Mouse (Mus musculus): ENCODE results near the gene Map2k4. TPM values are rescaled to one million over a fixed set of nuclear protein-coding genes. Genes with fewer than 3 reads are reported as not detected.

Gene Map2k4
- polyA plus RNA-seq, 1 experiment from 2014 or later: 65.1 TPM

- Histone ChIP-seq H3K36me3 (no peaks in the 10 kb centered on the region), H3K4me1 (no peaks in the 10 kb centered on the region), H3K27ac (no peak overlapping the region), H3K27me3 (no peaks in the 10 kb centered on the region), H3K9me3 (no peaks in the 10 kb centered on the region), H3K9ac (no peak overlapping the region), H3K4me3 (no peak overlapping the region), H3K4me2 (no peak overlapping the region)
- WGBS: 65% methylated on average over 2 of the region's 2 CpGs
- ATAC-seq (ENCODE audit: insufficient number of reproducible peaks, insufficient read depth, low FRiP score, low TSS enrichment, low read depth): no peak
These were observed 47.7 kb downstream of the Map2k4 start for GRCm38 (mm10) chr11:65740390-65740789.

GRCm38 (mm10) chr11:65739880-65740279 lies 48.2 kb downstream of the Map2k4 start:
- Histone ChIP-seq H3K4me1 (no peaks in the 10 kb centered on the region), H3K36me3 (0 out of 2 replicates have a peak, but pooled peaks cover 3% of the 10 kb centered on the region), H3K4me2 (no peak overlapping the region), H3K4me3 (no peak overlapping the region), H3K27ac (no peak overlapping the region), H3K9me3 (no peaks in the 10 kb centered on the region), H3K27me3 (no peaks in the 10 kb centered on the region), H3K9ac (no peak overlapping the region)
- ATAC-seq (ENCODE audit: insufficient number of reproducible peaks, insufficient read depth, low FRiP score, low TSS enrichment, low read depth): no peak

- H3K9ac ChIP-seq: no peak overlapping the region
- 80% methylated on average over 7 of the region's 7 CpGs for WGBS
- no peak for ATAC-seq (ENCODE audit: insufficient number of reproducible peaks, insufficient read depth, low FRiP score, low TSS enrichment, low read depth)
- H3K4me1 ChIP-seq: no peaks in the 10 kb centered on the region; the same call in 1 of the 2 replicates
- H3K27ac ChIP-seq: no peak overlapping the region
- H3K4me3 ChIP-seq: no peak overlapping the region
- no peaks in the 10 kb centered on the region for H3K27me3 ChIP-seq
- no peak overlapping the region for H3K4me2 ChIP-seq
- no peaks in the 10 kb centered on the region for H3K9me3 ChIP-seq
- H3K36me3 ChIP-seq: peaks cover 18% of the 10 kb centered on the region; the same call in 1 of the 2 replicates
These were observed 53.4 kb downstream of the Map2k4 start for GRCm38 (mm10) chr11:65734656-65735055.

GRCm38 (mm10) chr11:65729623-65730217 lies 58.4 kb downstream of the Map2k4 start:
- ATAC-seq (ENCODE audit: insufficient number of reproducible peaks, insufficient read depth, low FRiP score, low TSS enrichment, low read depth): no peak
- H3K27me3 ChIP-seq: no peaks in the 10 kb centered on the region
- H3K9ac ChIP-seq: no peak overlapping the region
- no peak overlapping the region for H3K4me3 ChIP-seq
- H3K36me3 ChIP-seq: peaks cover 26% of the 10 kb centered on the region
- no peaks in the 10 kb centered on the region; the same call in 1 of the 2 replicates for H3K4me1 ChIP-seq
- 94% methylated on average over 6 of the region's 6 CpGs for WGBS
- H3K27ac ChIP-seq: no peak overlapping the region
- no peak overlapping the region for H3K4me2 ChIP-seq
- no peaks in the 10 kb centered on the region for H3K9me3 ChIP-seq

GRCm38 (mm10) chr11:65728906-65729305 lies 59.2 kb downstream of the Map2k4 start:
- H3K9me3 ChIP-seq: no peaks in the 10 kb centered on the region
- no peak overlapping the region for H3K4me3 ChIP-seq
- H3K36me3 ChIP-seq: peaks cover 26% of the 10 kb centered on the region
- no peaks in the 10 kb centered on the region for H3K4me1 ChIP-seq
- no peak overlapping the region for H3K4me2 ChIP-seq
- no peak for ATAC-seq (ENCODE audit: insufficient number of reproducible peaks, insufficient read depth, low FRiP score, low TSS enrichment, low read depth)
- no peak overlapping the region for H3K9ac ChIP-seq
- H3K27ac ChIP-seq: no peak overlapping the region
- no peaks in the 10 kb centered on the region for H3K27me3 ChIP-seq
- 94% methylated on average over 4 of the region's 4 CpGs for WGBS

GRCm38 (mm10) chr11:65723715-65724114 lies 64.4 kb downstream of the Map2k4 start:
- no peaks in the 10 kb centered on the region for H3K27me3 ChIP-seq
- H3K27ac ChIP-seq: no peak overlapping the region
- no peak for ATAC-seq (ENCODE audit: insufficient number of reproducible peaks, insufficient read depth, low FRiP score, low TSS enrichment, low read depth)
- no peak overlapping the region for H3K4me2 ChIP-seq
- H3K36me3 ChIP-seq: peaks cover 22% of the 10 kb centered on the region
- H3K4me1 ChIP-seq: no peaks in the 10 kb centered on the region
- no peak overlapping the region for H3K9ac ChIP-seq
- H3K9me3 ChIP-seq: no peaks in the 10 kb centered on the region
- no peak overlapping the region for H3K4me3 ChIP-seq
- 90% methylated on average over 2 of the region's 2 CpGs for WGBS

- Histone ChIP-seq H3K9ac (no peak overlapping the region), H3K4me2 (no peak overlapping the region), H3K36me3 (peaks cover 22% of the 10 kb centered on the region), H3K4me1 (no peaks in the 10 kb centered on the region), H3K4me3 (no peak overlapping the region), H3K27me3 (no peaks in the 10 kb centered on the region), H3K9me3 (no peaks in the 10 kb centered on the region), H3K27ac (no peak overlapping the region)
- WGBS: 91% methylated on average over 3 of the region's 3 CpGs
- no peak for ATAC-seq (ENCODE audit: insufficient number of reproducible peaks, insufficient read depth, low FRiP score, low TSS enrichment, low read depth)
These were observed 66.5 kb downstream of the Map2k4 start for GRCm38 (mm10) chr11:65721615-65722014.

- Histone ChIP-seq H3K4me1 (no peaks in the 10 kb centered on the region), H3K27ac (no peak overlapping the region), H3K4me3 (no peak overlapping the region), H3K36me3 (peaks cover 18% of the 10 kb centered on the region), H3K27me3 (no peaks in the 10 kb centered on the region), H3K9ac (no peak overlapping the region), H3K4me2 (no peak overlapping the region), H3K9me3 (no peaks in the 10 kb centered on the region)
- WGBS: 69% methylated on average over 1 of the region's 1 CpGs
- no peak for ATAC-seq (ENCODE audit: insufficient number of reproducible peaks, insufficient read depth, low FRiP score, low TSS enrichment, low read depth)
These were observed 68.1 kb downstream of the Map2k4 start for GRCm38 (mm10) chr11:65719960-65720359.

GRCm38 (mm10) chr11:65713830-65714229 lies 74.3 kb downstream of the Map2k4 start:
- Histone ChIP-seq H3K4me1 (no peaks in the 10 kb centered on the region), H3K36me3 (peaks cover 13% of the 10 kb centered on the region), H3K9ac (no peak overlapping the region), H3K27me3 (no peaks in the 10 kb centered on the region), H3K27ac (no peak overlapping the region), H3K9me3 (no peaks in the 10 kb centered on the region), H3K4me3 (no peak overlapping the region), H3K4me2 (no peak overlapping the region)
- 94% methylated on average over 4 of the region's 4 CpGs for WGBS
- no peak for ATAC-seq (ENCODE audit: insufficient number of reproducible peaks, insufficient read depth, low FRiP score, low TSS enrichment, low read depth)

GRCm38 (mm10) chr11:65712754-65713306 lies 75.3 kb downstream of the Map2k4 start:
- H3K4me1 ChIP-seq: no peaks in the 10 kb centered on the region
- WGBS: 87% methylated on average over 6 of the region's 6 CpGs
- no peaks in the 10 kb centered on the region for H3K27me3 ChIP-seq
- no peak overlapping the region for H3K27ac ChIP-seq
- no peak for ATAC-seq (ENCODE audit: insufficient number of reproducible peaks, insufficient read depth, low FRiP score, low TSS enrichment, low read depth)
- H3K9me3 ChIP-seq: no peaks in the 10 kb centered on the region
- H3K4me3 ChIP-seq: no peak overlapping the region
- H3K9ac ChIP-seq: no peak overlapping the region
- no peak overlapping the region for H3K4me2 ChIP-seq
- H3K36me3 ChIP-seq: peaks cover 18% of the 10 kb centered on the region

GRCm38 (mm10) chr11:65706784-65707183 lies 81.3 kb downstream of the Map2k4 start:
- Histone ChIP-seq H3K9me3 (no peaks in the 10 kb centered on the region), H3K9ac (no peak overlapping the region), H3K27ac (no peak overlapping the region), H3K4me1 (no peaks in the 10 kb centered on the region), H3K36me3 (peaks cover 42% of the 10 kb centered on the region), H3K4me2 (no peak overlapping the region), H3K4me3 (no peak overlapping the region), H3K27me3 (no peaks in the 10 kb centered on the region)
- 97% methylated on average over 4 of the region's 4 CpGs for WGBS
- ATAC-seq (ENCODE audit: insufficient number of reproducible peaks, insufficient read depth, low FRiP score, low TSS enrichment, low read depth): no peak

- Histone ChIP-seq H3K9ac (no peak overlapping the region), H3K4me1 (no peaks in the 10 kb centered on the region), H3K9me3 (no peaks in the 10 kb centered on the region), H3K36me3 (peaks cover 45% of the 10 kb centered on the region), H3K27me3 (no peaks in the 10 kb centered on the region), H3K4me2 (no peak overlapping the region), H3K4me3 (no peak overlapping the region), H3K27ac (no peak overlapping the region)
- ATAC-seq (ENCODE audit: insufficient number of reproducible peaks, insufficient read depth, low FRiP score, low TSS enrichment, low read depth): no peak
- 76% methylated on average over 2 of the region's 2 CpGs for WGBS
These were observed 81.9 kb downstream of the Map2k4 start for GRCm38 (mm10) chr11:65706176-65706575.
